Mouse (Mus musculus) left cerebral cortex, postnatal 10 days (tissue): ENCODE data around the gene Ptrh2. TPM values are rescaled to one million over a fixed set of nuclear protein-coding genes. Genes with fewer than 3 reads are reported as not detected.
A peak's percentile ranks its signal among the peaks of the same experiment; 100 is the strongest.

Experiments
- DNase-seq, 2 experiments: peaks; one replicate each; pipeline ENCODE4 v3.0.0; 2021 to 2022; ENCODE audit warnings: low spot score in 2 of 2, mixed read lengths in 1 of 2; ENCODE audit errors: extremely low spot score in 1 of 2
- intact Hi-C: fragments of 180-260 bp; cut with DNase I; formaldehyde crosslinking; loops from one replicate; pipeline ENCODE4 v1.15.1; 2025
- total RNA-seq, 2 experiments: library from RNA; stranded (reverse); gene quantifications; 2 replicates each; pipeline ENCODE4 v1.2.3; 2021

Gene Ptrh2
- total RNA-seq: 10 to 100 TPM; 10.6 to 11.0 TPM

DNA sequence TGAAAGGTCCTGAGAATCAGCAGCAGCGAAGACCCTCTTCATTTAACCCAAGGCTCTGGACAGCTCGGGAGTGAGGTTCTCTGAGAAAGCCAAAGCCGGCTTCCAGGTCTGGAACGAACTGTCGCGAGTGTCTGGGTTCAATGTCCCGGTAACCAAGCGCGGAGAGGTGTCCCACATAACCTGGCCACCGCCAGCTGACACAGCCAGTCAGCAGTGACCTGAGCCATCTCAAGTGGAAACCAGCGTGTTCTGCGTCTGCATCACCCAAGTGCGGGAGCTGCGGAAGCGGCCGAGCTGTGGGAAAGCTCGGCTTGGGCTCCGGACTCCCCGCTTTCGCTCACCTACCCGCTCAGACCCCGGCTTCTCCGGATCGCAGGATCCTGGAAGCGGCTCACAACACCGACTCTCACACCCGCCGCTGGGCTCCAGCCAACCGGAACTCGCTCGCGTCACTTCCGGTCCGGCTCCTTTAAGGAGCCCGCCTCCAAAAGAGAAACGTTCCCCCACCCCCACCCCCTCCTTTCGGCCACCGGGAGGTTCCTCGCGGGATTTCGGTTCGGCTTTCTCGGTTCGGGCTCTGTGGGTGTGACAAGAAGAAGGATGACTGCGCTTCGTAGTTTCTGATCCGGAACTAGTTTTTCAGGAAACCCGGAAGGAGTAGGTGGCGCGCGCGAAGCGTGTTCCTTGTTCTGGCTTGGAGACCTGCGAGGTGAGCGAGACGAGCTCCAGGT is at the start of gene Ptrh2, which contains the start of gene Vmp1:
Gene Ptrh2 (plus strand): TSS at position 591 of the 731 bp plus-strand sequence.
Gene Vmp1 (minus strand): TSS at position 442 of the 731 bp plus-strand sequence.
- intact Hi-C loops: no loop called here
- DNase-seq: peak; percentile 89 to 96

GRCm38 (mm10) chr11:86634396-86634795 is 49.4 kb upstream of the Ptrh2 start:
- no peak for DNase-seq
- intact Hi-C loops: no loop called here

DNA sequence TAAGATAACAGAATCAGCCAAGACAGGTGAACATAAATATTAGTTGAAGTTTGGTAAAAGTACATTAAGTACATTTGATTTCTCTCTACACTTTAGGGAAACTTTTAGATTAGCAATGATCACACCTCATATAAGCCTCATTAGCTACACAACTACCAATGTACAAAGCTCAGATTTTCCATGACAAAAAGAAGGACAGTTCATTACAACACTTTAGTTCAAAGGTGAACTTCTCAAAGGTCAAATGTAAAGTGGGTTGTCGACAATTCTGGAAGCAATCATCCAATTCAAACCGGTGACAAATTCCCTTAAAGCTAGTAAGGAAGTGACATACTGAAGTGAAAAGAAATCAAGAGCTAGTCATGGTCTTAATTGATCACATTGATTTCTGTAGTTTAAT is 46.1 kb upstream of the Ptrh2 start:
- intact Hi-C loops: no loop called here
- no peak for DNase-seq

- intact Hi-C loops: no loop called here
- DNase-seq: no peak
Observed at GRCm38 (mm10) chr11:86641714-86642113, 42.1 kb upstream of the Ptrh2 start.

- DNase-seq: no peak
- intact Hi-C loops: no loop called here
Observed at GRCm38 (mm10) chr11:86644553-86644952, 39.2 kb upstream of the Ptrh2 start.

- peak in 1 of 2 experiments; percentile 33 for DNase-seq
- intact Hi-C loops: no loop called here
Observed at GRCm38 (mm10) chr11:86646136-86646834, 37.5 kb upstream of the Ptrh2 start.

DNA sequence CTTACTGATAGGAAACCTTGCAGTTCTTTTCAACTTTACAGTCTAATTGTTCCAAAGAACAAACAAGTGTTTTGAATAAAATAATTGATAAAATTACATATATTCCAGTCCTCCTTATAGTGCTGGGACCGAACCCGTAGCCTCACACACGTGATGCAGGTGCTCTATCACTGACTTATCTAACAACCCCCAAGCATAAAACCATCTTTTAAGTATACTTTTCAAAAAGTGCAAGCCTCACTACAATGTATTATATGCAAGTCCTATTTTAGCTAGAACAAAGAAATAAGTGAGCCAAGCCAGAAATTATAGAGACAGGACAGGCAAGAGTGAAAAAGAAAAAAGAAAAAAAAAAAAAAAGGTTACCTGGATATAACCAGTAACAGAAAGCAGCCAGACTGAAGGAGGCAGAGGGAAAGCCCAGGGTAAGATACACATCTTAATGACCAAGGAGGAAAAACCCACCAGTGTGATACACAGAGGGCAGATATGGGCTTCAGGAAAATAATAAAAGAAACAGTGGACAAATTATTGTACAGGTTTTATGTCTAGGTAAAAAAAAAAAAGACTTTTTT is 36.8 kb upstream of the Ptrh2 start:
- intact Hi-C loops: no loop called here
- no peak for DNase-seq

GRCm38 (mm10) chr11:86647706-86648447 is 35.9 kb upstream of the Ptrh2 start:
- DNase-seq: no peak
- intact Hi-C loops: no loop called here

- no peak for DNase-seq
- intact Hi-C loops: no loop called here
Observed at GRCm38 (mm10) chr11:86649542-86649941, 34.2 kb upstream of the Ptrh2 start.

GRCm38 (mm10) chr11:86650676-86651075 is 33.1 kb upstream of the Ptrh2 start:
- intact Hi-C loops: no loop called here
- DNase-seq: no peak

GRCm38 (mm10) chr11:86652578-86652979 is 31.2 kb upstream of the Ptrh2 start:
- intact Hi-C loops: loop anchor here (2.0 kb wide), 1 partner anchor 84 kb away; no protein-coding TSS in a partner anchor
- no peak for DNase-seq

DNA sequence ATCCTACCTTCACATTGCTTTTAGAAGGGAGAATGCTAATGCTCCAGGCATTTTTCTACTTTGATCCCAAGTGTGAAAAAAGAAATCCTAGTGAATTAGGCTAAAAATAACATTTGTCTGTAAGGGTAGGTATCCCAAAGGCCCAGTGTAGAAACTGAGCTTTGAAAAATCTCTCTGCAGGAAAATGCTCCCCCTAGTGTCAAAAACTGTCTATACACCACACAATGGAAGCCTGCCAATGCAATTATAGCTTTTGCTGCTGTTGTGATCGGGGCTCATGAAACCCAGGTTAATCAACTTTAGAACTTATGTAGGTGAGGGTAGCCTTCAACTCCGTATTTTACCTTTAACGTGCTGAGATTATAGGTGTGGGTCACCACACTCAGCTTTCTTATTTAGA is 30.3 kb upstream of the Ptrh2 start:
- DNase-seq: peak in 1 of 2 experiments; percentile 52
- intact Hi-C loops: loop anchor here (2.0 kb wide), 1 partner anchor 85 kb away; no protein-coding TSS in a partner anchor

GRCm38 (mm10) chr11:86654096-86654495 is 29.7 kb upstream of the Ptrh2 start:
- no peak for DNase-seq
- intact Hi-C loops: no loop called here

DNA sequence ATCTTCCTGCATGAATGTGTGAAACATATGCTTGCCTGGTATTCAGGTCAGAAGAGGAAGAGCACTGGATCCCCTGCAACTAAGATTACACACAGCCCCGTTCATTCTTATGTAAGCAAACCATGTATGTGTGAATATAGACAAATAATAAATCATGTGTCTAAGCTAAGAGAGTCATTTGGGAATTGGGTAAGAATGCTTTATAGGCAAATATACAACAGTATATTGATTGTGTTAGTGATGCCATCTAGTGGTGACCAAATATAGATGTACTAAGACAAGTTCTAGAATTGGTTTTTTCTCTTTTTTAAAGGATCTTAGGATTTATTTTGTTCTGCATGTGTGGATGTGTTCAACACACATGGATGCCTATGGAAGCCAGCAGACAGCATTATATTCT is 28.1 kb upstream of the Ptrh2 start:
- no peak for DNase-seq
- intact Hi-C loops: no loop called here

DNA sequence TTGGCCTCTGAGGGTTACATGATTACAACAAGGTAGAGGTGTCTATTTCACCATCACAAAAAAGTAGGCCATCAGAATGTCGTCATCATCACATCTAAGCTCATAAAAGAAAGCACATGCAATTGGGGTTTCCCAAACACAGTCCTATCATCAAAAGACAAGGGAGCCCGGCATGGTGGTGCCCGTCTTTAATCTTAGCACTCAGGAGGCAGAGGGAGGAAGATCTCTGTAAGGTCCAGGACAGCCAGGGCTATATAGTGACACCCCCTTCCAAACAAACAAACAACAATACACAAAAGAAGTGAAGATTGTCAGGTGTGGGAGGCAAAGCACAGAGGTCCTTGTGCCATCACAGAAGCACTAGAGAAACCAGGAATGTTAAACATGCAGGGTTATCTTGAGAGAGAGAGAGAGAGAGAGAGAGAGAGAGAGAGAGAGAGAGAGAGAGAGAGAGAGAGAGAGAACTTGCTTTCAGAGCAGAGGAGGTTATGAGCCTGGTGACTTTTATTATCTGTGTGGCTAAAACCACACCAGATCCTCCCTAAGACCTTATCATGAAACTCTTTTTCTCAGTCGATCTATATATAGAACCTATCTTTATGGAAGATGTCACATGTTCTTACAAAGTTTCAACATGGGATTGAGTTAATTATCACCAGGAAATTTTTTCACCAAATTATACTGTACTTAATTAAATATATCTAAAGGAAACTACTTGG is 26.8 kb upstream of the Ptrh2 start:
- intact Hi-C loops: no loop called here
- no peak for DNase-seq

GRCm38 (mm10) chr11:86657863-86658262 is 25.9 kb upstream of the Ptrh2 start:
- intact Hi-C loops: no loop called here
- no peak for DNase-seq

GRCm38 (mm10) chr11:86662986-86663895 is 20.5 kb upstream of the Ptrh2 start:
- no peak for DNase-seq
- intact Hi-C loops: no loop called here

DNA sequence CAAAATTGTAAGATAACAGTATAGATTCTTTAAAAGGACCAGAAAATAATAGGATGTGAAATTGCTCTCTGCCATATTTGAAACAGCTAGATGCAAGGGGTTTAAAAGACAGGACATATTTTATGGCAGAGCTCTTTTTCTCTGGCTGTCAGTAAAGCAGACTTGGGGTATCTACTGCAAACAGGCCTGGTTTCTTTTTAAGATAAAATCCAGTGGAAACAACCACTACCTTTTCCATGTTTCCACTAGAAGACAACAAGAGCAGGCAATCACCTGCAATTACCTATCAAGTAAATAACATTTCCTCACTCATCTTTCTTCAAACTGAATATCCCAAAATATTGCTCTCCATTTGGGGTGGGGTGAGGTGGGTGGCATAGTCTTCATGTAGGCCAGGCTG is 19.8 kb upstream of the Ptrh2 start:
- intact Hi-C loops: no loop called here
- DNase-seq: no peak
